Mouse (Mus musculus): ENCODE data around the gene Grk6.
A peak's percentile ranks its signal among the peaks of the same experiment; 100 is the strongest.

The Grk6 gene

DNA sequence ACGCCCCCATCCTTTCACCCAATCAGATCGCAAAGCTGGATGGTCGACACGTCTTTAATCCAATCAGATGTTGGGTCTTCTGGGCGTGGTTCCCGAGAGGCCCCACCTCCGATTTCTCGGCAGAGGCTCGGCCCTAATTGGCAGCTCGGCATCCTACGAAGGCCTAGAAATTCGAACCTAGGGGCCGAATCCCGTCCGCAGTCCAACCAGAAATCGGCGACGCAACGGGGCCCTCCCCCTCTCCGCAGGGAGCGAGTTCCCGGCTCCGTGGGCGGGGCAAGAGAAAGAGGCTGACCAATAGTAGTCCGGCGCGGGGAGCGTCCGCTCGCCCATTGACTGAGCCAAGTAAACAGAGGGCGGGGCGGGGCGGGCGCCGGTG lies at the start of gene Grk6:
Gene Grk6 (plus strand): TSS at position 136 of the 379 bp plus-strand sequence.
- DNase-seq (ENCODE audit: low read depth, low spot score): peak; percentile 99

DNA sequence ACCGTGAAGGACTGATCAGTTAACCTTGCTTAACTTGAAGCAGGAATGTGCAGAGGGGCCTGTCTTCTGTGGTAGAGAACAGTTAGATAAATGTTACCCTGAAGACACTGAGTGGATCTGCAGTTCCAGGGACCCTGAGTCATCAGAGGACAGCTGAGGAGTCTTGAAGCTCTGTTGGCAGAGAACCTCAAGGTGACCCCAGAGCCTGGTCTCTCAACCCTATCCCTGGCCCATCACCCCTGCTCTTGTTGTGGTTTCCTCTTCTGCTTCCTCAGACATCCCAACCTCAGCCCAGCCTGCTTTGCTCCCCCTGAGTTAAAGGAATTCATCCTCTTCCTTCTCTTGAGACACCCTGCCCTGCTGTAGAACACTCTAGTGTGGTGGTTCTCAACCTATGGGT lies 46.8 kb upstream of the Grk6 start, which contains the start of gene Slc34a1:
Gene Slc34a1 (plus strand): TSS at position 100 of the 400 bp plus-strand sequence.
- no peak for DNase-seq (ENCODE audit: low read depth, low spot score)

DNA sequence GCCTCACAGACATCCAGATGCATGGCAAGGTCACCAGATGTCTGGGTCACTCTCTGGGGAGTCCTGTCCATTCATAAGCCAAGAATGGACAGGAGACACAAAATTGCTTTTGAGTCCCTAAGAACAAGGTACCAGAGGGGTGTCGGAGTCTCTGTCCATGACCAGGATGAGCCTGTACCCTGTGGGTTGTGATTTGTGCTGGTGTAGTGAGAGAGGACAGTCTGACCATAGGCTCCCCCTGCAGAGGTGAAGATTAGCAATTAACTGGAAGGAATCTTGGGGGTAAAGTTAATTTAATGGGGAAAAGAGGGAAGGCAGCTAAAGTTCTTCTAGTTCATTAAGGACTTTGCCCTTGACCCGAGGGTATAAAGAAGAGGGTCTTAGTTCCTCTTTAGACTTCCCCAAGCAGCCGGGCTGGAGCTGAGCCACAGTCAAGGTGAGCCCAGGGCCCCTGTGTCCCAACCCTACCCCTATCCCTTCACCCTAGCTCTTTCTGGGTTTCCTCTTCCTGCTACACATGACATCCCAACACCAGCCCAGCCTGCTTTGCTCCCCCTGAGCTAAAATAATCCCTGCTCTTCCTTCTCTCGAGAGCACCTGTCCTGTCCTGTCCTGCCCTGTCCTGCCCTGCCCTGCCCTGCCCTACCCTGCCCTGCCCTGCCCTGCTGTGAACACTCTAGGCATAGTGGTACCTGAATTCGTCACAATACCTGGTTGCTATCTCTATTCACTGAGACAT lies 45.4 kb upstream of the Grk6 start:
- no peak for DNase-seq (ENCODE audit: low read depth, low spot score)

DNA sequence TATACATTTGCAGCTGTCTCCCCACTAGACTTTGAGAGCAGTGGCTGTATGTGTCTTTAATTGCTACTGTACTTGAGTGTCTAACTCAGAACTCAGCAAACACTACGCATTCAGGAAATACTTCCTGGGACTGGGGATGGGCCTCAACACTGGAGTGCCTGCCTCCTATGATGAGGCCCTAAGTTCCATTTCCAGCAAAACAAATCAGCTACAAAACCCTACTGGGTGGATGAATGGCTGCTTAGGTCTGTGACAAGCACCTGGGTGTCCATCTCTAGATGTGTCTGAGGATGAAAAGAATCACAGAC lies 44.9 kb upstream of the Grk6 start:
- DNase-seq (ENCODE audit: low read depth, low spot score): no peak

DNA sequence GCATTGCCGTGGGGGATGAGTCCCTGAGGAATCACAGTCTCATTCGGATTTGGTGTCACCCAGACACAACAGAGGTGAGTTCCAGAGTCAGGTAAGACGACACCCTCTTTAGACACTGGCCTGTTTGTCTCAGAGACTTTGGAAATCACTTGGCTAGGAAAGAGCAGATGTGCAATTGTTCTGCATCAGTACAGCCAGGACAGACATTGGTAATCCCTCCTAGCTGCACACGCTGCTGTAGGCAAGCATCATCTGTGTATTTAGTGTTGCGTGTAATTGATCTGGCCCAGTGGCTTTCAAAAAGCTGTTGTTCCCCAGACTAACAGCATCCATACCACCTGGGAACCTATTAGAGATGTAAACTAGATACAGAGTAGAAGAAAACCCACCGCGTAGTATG lies 41.6 kb upstream of the Grk6 start:
- DNase-seq (ENCODE audit: low read depth, low spot score): no peak

DNA sequence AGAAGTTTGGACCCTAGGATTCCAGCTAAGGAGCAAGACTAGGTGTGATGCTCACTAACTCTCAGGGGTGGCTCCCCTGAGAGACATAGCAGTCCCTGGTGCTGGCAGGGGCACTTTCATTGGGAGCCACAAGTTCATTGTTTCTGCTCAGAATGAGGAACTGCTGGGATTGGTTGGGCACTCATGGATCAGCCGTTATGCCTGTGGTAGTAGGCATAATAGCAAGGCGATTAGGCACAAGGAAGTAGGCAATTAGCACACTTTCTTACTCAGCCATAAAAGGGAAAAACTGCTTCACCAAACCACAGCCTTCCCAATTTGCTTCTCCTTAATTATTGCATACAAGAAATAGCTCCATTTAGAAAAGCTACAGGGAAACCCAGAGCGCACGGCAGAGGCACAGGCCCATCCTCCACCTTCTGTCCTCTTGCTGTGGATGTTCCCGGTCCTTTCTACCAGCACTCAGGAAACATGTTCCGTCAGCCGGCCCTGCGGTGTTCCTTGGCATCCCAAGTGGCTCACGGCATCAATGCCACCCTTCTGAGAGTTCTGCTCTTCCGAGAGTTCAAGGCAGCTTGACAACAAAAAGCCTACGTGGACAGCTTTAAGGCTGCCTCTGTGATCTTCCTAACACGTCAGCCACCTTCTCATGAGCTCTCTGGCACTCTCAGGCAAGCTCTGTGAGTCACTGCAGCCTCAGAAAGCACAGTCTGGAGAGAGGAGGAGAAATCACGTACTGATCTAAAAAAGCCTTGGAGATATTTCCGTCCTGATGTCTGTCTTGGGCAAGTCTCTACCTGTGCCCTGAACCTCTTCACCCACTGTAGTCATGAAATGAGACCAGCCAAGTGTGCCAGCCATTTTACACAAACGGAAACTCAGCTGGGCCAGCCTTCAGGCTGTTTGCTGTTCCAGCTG lies 40.7 kb upstream of the Grk6 start:
- DNase-seq (ENCODE audit: low read depth, low spot score): no peak

DNA sequence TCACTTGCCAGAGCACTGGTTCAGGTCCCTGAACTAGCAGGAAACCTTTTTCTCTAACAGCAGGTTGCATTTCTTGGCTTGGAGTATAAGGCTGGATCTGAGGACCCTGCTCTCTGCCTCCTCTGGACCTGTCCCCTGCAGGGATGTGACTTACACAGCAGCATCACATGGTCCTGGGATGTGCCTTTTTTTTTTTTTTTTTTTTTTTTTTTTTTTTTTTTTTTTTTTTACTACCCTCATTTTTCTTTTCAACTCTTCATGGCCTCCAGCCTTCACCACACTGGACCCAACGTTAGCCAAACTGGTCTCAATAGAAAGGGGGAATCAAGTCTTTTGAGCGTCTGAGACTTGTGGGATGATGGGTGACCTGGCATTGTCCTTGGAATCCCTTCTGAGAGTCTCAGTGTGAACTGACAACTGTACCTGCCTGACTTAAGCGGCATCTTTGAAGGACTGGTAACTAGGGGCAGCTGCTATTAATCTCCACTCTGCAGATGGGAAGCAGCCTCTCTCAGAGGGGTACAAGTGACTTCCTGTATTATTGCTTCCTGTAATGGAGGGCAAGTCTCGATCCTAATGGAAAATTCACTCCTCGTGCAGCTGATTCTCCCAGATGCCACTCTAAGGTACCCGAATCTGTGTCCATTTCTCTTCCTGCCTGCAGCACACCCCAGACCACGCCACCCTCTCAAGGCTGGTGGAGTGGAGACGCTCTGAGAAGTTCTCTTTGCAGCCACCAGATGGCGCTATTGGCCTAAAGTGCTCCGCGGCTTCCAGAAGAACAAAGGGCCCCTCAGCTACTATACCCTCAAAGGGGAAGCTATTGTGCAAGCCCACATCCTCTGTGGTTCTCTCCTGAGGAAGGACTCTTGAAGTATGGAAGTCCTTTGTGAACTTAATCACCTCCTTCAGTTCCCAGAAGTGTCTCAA lies 39.8 kb upstream of the Grk6 start:
- peak; percentile 65 for DNase-seq (ENCODE audit: low read depth, low spot score)

DNA sequence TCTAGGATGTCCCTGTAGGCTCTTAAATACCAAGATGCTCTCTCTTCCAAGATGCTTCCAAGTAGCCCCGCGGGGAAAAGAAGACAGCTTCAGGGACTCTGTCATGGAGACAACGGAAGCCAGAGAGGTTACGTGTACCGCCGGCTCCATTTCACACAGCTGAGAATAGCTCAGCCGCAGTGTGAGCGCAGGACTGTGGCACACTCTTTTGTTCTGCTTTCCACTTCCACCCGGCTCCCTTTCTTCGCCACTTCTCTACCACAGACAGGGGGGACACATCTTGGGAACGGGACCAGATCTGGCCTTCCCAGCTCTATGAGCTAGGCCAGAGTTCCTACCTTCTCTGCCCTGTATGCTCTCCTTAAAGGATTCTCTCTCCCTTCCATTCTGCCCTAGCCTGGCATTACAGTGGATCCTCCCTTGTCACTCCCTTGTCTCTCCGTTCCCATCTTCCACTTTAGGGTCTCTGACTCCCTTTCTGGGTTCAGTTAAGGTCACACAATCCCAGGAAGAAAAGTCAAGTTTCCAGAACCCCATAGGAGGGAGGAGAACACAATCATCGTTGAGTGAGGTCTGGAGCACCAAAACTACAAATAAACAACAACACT lies 39.0 kb upstream of the Grk6 start:
- no peak for DNase-seq (ENCODE audit: low read depth, low spot score)

DNA sequence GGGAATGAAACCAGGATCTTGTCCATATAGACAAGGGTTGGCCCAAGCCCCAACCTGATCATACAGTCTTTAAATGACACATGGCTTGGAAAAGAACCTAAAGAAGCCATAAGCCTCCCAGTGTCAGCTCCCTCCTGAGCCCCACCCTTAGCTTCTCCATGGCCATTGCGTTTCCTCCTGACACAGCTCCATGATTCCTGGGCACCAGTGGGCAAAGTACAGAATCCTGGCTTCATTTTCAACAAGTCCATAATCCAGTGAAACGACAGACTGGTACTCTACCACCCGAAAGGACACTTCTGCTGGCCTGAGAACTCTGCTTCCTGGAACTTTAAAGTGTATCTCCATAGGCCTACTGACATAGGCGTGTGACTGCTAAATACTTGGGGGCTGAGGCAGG lies 37.5 kb upstream of the Grk6 start:
- no peak for DNase-seq (ENCODE audit: low read depth, low spot score)

DNA sequence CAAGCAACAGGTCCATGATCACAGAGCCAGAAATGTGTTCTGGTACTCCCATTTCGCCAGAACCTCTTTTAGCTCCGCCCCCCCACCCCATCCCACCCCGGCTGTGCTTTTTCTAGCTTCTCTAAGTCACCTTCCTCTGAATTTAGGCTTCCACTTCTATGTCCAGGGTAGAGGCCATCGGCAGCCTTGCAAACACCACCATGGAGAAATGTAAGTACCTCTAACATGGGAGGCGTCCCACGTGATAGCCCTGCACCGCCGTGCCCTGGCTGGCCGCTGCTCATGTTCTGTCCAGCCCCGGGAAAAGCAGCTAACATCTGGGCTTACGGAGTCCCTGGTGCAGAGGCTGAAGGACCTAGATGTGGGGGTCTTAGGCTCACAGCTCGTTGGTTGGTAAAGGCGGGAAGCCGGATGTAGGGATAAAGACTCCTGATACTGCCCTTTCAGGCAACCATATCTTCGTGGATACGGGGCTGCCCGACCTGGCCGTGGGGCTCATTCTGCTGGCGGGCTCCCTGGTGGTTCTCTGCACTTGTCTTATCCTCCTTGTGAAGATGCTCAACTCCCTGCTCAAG lies 36.2 kb upstream of the Grk6 start:
- no peak for DNase-seq (ENCODE audit: low read depth, low spot score)

DNA sequence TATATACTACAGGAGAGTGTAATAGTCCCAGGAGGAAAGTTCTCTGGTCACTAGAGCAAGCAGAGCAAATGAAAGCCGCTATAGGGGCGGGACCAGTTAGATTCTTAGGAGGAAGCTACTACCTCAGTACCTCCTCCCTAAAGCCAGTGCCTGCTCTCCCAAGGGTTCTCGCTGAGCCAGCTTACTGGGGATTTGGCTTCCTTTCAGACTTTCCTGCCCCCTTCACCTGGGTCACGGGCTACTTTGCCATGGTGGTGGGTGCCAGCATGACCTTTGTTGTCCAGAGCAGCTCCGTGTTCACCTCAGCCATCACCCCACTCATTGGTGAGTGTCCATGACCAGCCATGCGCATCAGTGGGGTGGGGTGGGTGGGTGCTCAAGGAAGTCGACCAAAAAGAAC lies 33.0 kb upstream of the Grk6 start:
- no peak for DNase-seq (ENCODE audit: low read depth, low spot score)

DNA sequence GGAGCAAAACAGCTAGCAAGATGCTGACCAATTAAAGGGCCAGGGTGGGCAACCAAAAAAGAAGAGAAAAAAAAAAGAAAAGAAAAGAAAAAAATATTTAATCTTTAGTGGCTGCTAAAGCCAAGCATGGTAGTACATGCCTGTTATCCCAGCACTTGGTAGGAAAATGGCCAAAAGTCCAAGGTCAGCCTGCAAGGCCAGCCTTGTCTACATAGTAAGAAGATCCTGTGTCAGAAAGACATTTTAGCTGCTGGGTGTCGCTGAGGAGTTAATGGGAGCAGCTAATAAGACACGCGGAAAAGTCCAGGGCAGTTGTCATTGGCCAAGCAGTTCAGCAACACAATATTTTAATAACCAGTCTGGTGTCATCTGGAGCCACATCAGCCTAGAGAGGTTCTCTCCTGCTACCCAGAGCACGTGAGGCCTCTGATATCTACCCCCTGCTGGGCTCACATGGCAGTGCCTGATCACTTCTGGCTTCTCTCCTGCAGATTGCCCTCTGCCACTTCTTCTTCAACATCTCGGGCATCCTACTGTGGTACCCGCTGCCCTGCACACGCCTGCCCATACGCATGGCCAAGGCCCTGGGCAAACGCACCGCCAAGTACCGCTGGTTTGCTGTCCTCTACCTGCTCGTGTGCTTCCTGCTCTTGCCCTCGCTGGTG lies 32.1 kb upstream of the Grk6 start:
- no peak for DNase-seq (ENCODE audit: low read depth, low spot score)

DNA sequence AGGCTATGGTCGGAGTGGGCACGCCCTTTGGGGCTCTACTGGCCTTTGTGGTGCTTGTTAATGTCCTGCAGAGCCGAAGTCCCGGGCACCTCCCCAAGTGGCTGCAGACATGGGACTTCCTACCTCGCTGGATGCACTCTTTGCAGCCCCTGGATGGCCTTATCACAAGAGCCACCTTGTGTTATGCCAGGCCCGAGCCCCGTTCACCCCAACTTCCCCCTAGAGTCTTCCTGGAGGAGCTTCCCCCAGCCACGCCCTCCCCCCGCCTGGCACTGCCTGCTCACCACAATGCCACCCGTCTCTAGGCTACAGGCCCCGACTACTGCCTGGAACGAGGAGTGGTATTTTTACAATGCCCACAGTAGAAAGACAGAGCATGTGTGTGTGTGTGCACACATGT lies 31.5 kb upstream of the Grk6 start:
- DNase-seq (ENCODE audit: low read depth, low spot score): no peak

DNA sequence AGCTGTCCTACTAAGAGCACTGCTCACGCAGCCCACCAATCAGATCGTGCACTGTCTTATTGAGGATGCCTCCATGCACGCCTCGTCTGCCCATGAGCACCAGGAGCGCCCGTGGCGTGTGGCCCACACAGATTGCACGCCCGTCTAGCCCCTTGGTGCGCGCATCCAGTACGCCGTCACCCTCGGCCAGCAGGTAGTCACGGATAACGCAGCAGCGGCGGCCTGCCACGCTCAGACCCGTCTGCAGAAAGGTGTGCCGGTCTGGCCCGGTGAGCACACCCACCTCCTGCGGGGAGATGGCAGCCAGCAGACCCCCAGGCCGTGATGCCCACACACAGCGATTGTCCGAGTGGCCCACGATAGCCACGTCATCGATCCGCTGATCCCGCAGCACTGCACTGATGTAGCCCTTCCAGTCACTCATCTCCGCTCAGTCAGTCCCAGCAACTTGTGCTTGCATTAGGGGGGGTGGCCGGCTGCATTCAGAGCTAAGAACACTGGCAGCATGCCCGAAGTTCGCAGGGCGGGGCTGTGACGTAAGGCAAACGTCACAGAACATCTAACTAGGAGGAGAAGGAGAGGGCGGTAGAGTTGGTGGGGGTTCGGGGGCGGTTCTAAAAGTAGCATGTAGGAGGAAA lies 30.0 kb upstream of the Grk6 start, which contains the start of gene Pfn3:
Gene Pfn3 (minus strand): TSS at position 490 of the 638 bp plus-strand sequence.
- peak; percentile 20 for DNase-seq (ENCODE audit: low read depth, low spot score)

DNA sequence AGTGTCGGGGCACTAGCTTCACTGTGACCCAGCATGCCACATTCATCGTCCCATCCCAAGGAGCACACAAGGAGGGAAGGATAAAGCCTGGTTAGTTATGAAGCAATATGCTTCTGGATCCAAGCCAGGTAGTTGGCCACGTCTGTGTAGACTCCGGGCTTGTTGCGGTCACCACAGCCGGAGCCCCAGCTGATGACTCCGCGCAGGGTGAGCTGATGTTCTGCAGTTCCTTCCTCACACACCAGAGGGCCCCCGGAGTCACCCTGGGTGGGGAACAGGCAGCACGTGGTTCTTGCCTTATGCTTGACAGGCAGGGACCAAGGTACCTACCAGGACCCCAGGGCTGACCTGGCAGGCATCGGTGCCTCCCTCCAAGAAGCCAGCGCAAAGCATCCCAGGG lies 26.9 kb upstream of the Grk6 start:
- peak; percentile 65 for DNase-seq (ENCODE audit: low read depth, low spot score)

DNA sequence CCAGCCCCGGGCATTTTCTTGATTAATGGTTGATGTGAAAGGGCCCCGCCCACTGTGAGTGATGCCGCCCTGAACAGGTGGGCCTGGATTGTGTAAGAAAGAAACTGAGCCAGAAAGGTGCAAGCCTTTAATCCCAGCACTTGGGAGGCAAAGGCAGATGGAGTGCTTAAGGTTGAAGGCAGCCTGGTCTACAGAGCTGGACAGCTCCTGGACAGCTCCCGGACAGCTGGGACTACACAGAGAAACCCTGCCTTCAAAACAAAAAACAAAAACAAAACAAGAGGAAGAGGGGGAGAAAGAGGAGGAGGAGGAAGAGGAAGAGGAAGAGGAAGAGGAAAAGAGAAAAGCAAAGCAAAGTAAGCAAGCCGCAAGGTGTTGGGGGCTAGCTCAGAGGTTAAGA lies 25.7 kb upstream of the Grk6 start:
- DNase-seq (ENCODE audit: low read depth, low spot score): no peak

DNA sequence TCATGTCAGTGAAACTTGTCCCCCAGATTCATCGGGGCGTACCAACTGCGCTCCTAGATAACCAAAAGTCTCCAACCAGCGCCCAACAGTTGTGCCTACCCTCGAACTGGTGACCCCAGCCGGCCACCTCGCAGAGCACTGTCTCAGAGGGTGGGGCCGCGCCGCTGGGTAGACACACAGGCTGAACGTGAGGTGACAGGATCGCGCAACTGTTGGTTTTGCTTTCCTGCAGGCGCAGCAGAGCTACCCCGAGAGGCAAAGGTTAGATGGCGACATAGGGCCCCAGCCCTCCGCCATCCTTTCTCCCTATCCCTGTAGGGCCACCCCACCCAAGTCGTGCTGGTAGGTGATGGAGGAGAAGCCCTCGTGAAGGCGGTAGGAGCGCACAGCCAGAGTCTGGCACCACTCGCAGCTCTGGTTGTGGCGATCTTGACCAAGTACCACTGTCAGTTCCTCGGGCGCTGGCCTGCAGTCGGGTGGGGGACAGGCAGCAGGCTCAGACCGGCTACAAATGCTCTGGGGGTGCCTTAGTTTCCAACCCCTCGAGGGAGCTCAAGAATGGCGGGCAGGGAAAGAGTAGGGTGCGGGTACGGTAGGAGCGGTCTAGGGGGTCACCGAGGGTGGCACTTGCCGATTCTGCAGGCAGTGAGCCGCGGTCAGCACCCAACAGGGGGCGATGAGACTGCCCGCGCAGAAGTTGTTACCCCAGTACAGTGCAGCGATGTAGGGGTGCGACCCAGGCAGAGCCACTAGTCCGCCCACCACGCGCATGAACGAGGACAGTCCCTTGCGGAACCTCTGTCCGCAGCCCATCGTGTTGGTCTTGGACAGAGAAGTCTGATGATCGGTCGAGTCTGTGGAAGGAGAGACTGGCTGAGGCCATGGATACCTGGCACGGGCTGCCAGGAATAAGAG lies 24.6 kb upstream of the Grk6 start:
- no peak for DNase-seq (ENCODE audit: low read depth, low spot score)

DNA sequence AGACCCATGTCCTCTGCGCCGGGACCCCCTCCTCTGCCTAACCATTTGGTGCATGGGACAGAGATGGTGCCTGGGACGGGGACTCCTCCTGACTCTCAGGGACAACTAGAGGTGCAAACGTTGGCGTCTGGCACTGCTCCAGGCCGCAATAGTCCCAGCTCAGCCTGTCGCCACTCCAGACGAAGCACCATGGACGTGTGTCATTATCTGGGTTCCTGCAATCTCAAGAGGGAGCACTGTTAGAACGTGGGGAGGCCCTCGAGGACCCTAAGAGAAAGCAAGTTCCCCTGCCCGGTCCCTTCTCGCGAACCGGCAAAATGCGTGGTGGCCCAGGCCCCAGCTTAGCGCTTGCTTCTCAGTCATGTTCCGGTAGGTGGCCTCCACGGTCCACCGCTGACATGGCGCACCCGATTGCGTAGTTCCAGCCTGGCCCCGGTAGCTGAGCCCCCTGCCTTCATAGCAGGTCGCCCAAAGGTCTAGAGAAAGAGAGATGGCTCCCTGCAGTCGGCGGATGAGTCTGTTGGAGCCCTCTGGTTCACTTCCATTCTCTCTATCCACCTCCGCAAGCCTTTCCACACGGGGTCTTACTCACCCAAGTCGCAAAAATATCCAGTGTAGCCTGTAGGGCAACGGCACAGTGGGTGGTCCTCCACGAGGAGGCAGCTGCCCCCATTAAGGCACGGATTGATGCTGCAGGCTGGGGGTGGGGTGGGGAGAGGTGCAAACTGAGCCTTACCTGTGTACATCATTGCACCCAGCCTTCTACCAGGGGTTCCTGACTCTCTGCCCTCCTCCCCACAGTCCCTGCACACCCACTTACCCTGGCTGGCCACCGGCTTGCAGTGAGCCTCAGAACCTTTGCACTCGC lies 23.7 kb upstream of the Grk6 start:
- DNase-seq (ENCODE audit: low read depth, low spot score): peak; percentile 50

Data from skeletal muscle tissue, adult 2 months (tissue).